Comparison of ENCODE assay signal across 13 mouse cellular contexts in genomic region chr2:144191707-144192106, GRCm38 (mm10).
"Had no signal": no experiment of that assay in that cellular context is flagged by ENCODE, and none has a peak within 500 bp of the region (broad histone marks: within the 10 kb centered on the region; RNA-seq: fewer than 3 reads in every experiment).

No protein-coding gene starts in this region.

- H3K4me2 ChIP-seq: kidney, embryonic 15.5 days; liver, embryonic 11.5 days; liver, embryonic 15.5 days; midbrain, embryonic 13.5 days had no signal

- H3K36me3 ChIP-seq: kidney, embryonic 15.5 days; limb, embryonic 13.5 days; liver, embryonic 15.5 days; midbrain, embryonic 13.5 days had no signal

- H3K9ac ChIP-seq: kidney, embryonic 15.5 days; limb, embryonic 13.5 days; liver, embryonic 15.5 days; midbrain, embryonic 13.5 days had no signal

- H3K4me3 ChIP-seq: kidney, embryonic 15.5 days; left cerebral cortex, adult 2 months; limb, embryonic 13.5 days; liver, embryonic 15.5 days; midbrain, embryonic 13.5 days had no signal

- H3K27me3 ChIP-seq: kidney, embryonic 15.5 days; liver, embryonic 15.5 days; midbrain, embryonic 13.5 days had no signal

- H3K9me3 ChIP-seq: kidney, embryonic 15.5 days; limb, embryonic 13.5 days; liver, embryonic 15.5 days; midbrain, embryonic 13.5 days had no signal

- DNase-seq: kidney, adult 18-20 months; kidney, postnatal 25 days; lung, adult 2 months; lung, postnatal 36 days; thymus, adult 18-20 months; thymus, postnatal 14 days had no signal

- ATAC-seq: lung, postnatal 0 days; midbrain, embryonic 13.5 days had no signal

- H3K27ac ChIP-seq: kidney, embryonic 15.5 days; left cerebral cortex, adult 2 months; limb, embryonic 13.5 days; liver, embryonic 15.5 days; midbrain, embryonic 13.5 days had no signal
